Mouse (Mus musculus) lung, postnatal 0 days (tissue): Measurements from ENCODE around the gene Pls1.

Source experiments
- CTCF ChIP-seq: IDR thresholded peaks from 2 replicates; pipeline ENCODE4 v1.5.1; 2016; ENCODE audit warnings: antibody characterized with exemption, mild to moderate bottlenecking
- EP300 ChIP-seq: IDR thresholded peaks from 2 replicates; pipeline ENCODE4 v1.6.1; 2016; ENCODE audit warnings: antibody characterized with exemption, mild to moderate bottlenecking, control low read depth

DNA sequence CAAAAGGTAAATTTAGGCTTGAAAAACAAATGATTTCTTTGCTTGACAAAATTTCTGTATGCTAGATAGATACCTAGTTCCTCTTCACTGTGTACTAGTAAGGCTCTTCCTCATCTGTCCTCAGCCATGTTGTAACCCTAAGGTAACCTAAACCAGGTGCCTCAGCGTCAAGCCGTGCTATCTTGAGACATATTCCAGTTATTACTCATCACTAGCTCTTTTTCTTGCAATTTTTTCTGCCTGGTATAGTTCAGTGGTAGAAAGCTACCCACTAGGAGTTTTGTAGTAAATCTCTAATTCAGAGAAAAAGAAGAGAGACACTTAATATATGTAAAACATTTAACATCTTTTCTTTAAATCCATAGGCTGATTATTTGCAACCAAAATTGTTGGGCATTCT is 37.6 kb upstream of the Pls1 start:
- no peak for TF ChIP-seq CTCF
- no peak for TF ChIP-seq EP300
